Mouse (Mus musculus): Measurements from ENCODE around the gene Btf3.

Gene Btf3

DNA sequence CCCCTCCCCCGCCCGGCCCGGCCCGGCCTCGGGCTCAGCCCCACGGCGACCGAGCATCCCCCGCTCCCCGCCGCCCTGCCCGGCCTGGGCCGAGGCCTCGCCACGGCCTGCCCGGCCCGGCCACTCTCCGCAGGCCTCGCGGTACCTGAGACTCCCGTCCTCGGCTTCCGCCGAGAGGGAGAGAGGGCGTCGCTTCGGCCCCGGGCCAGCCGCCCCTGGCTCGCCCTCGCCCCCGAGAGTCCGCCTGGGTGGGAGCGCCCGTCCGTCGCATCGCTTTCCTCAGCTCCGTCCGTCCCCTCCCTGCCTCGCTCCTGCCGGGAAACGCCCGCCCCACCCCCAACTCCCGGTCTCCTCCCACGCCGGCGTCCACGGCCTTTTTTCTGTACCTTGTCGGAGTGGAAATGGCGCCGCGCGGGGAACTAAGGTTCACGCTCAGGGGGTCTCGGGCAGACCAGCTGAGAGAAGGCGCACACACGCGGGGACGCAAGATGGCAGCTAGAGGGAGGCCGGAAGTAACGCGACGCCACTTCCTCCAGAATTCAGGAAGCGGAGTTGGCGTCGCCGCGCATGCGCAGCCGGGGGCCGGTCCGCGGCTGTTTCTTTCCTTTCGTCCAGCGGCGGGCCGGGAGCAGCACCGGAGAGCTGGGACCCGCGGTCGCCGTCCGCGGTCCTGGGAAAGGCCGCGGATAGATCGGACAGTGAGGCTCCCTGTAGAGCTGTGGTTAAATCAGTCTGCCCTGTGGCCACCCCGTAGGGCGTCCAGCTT is at the start of gene Btf3:
Btf3 (minus strand) TSS at position 527 of the 766 bp plus-strand sequence.
- DNase-seq (ENCODE audit: low spot score in 2 of 2): peak; percentile 86 to 90

- no peak for DNase-seq (ENCODE audit: low spot score in 2 of 2)
These were observed 49.1 kb upstream of the Btf3 start for GRCm38 (mm10) chr13:98365766-98366421.

- DNase-seq (ENCODE audit: low spot score in 2 of 2): no peak
These were observed 48.3 kb upstream of the Btf3 start for GRCm38 (mm10) chr13:98365081-98365480.

DNA sequence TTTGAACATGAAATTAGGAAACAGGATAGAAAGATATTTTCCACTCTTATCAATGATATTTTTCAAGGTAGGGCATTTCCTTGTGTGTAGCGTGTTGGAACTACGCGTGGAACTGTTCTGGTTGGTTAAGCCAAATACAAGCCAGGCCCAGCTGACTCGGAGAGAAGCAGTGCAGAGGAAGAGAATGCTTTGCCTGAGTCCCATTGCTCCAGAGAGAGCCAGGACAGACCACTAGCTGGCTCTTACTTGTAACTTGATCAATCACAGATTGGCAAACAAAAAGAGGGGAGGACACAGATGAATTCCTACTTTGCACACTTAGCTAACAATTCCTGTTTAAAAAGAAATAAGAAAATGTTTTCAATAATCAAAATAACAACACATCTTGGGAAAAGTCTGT is 46.2 kb upstream of the Btf3 start:
- no peak for DNase-seq (ENCODE audit: low spot score in 2 of 2)

DNA sequence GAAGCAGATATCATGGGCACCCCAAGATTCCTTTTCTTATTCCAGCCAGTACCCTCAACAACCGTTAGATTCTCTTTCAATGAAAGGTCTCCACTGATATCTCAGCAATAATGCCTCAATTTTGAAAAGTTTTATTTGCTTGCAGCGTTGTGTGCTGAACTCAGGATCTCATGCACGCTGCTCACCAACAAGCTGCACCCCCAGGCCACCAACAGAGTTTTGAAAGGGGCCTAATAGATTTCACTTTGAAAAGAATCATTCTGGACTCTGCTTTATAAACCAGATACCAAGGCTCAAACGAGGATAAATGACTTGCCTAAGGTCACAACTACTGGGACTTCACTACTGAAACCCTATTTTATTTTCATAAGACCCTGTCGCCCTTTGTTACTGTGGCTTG is 44.4 kb upstream of the Btf3 start:
- no peak for DNase-seq (ENCODE audit: low spot score in 2 of 2)

GRCm38 (mm10) chr13:98360391-98360790 is 43.6 kb upstream of the Btf3 start:
- DNase-seq (ENCODE audit: low spot score in 2 of 2): no peak

GRCm38 (mm10) chr13:98359337-98359736 is 42.5 kb upstream of the Btf3 start:
- DNase-seq (ENCODE audit: low spot score in 2 of 2): no peak

DNA sequence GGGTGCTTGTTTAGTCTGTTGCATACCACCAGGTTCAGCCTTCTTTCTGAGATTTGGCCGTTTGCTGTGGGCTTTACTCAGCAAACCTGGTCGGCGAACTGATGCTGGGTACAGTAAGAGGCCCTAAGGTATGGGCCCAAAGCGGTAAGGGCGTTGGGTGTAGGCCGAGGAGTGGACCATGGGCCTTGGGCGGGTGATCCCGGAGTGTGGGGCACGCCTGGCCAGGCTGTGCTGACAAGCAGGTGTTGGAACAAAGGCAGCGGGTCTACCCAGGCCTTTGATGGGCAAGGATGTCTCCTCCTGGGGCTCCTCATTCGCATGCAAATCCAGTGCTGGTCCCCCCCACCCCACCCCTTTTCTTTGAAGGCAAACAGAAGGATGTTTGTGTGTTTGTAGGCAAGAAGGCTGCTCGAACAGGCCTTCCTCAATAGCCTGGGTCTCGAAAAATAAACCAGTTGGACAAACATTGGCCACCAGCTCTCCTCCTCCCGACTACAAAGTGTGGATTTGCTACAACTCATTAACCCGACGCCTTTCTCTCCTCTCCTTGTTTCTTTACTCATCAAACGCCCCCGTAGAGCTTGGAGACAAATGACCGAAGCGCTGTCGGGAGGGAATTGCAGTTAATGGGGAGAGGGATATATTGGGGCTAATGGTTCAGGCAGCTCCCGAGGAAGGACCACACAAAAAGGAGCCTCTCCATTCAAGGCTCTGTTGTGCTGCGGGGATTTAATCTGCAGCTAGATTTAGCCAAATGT is 41.8 kb upstream of the Btf3 start:
- DNase-seq (ENCODE audit: low spot score in 2 of 2): no peak

DNA sequence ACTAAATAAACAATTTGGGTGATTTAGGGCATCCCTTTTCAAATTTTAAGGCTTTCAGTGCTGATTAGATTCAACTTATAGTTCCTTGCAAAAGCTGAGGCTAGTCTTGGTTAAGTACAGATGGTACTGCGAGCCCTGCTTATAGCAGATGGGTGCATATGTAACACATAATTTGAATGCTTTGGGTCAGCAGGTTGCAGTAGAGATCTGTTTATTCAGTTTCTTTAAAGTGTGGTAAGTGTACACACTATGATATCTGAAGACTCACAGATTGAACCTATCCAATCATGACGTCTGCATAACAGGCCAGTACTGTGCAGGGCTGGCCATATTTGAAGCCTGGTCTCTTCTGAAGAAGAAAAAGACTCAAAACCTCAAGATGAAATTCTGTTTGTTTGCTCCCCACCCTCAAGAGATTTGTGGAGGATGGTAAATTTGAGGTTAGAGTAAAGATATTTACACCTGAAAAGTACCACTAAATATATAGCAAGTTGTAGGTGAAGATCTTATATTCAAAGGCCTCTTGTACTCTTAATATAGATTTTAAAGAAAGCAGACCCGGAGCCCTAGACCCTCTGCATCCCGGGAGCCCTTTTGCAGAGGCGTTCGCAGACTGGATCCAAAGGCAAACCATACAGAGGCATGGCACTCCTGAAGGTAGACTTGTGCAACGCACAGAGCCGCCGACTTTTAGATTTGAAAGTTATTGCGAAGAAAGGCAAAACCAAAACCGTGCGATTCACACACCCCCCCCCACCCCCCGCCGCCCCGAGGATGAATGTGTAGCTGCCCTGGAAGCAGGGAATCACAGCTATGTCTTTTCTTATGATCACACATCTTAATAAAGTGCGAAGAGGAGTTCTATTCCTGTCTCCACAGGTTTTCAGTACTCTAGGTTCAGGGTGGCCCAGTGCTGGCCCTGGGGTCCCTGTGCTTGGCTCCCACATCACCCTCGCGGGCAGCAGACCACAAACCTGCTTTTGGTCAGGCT is 40.9 kb upstream of the Btf3 start:
- no peak for DNase-seq (ENCODE audit: low spot score in 2 of 2)

DNA sequence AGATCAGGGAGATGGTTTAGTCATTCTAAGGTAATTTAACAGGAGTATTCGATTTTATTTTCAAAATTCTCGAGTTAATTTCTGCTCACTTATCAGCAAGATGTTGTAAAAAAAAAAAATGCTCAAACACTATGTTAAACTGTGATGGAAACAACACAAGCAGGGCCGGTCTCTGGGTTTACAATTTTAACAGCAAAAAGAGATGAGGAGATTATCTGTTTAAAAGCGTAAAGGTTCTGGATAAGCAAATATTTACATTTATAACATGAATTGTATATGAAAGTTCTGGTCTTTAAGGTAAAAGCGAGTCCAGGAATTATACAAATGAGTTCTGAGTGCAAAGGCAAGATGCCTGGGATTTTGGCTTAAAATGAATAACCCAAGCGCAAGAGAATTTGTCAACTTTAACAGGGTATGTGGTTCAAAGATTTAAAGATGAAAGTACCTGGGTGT is 40.2 kb upstream of the Btf3 start:
- no peak for DNase-seq (ENCODE audit: low spot score in 2 of 2)

GRCm38 (mm10) chr13:98356176-98356972 is 39.6 kb upstream of the Btf3 start:
- DNase-seq (ENCODE audit: low spot score in 2 of 2): no peak

DNA sequence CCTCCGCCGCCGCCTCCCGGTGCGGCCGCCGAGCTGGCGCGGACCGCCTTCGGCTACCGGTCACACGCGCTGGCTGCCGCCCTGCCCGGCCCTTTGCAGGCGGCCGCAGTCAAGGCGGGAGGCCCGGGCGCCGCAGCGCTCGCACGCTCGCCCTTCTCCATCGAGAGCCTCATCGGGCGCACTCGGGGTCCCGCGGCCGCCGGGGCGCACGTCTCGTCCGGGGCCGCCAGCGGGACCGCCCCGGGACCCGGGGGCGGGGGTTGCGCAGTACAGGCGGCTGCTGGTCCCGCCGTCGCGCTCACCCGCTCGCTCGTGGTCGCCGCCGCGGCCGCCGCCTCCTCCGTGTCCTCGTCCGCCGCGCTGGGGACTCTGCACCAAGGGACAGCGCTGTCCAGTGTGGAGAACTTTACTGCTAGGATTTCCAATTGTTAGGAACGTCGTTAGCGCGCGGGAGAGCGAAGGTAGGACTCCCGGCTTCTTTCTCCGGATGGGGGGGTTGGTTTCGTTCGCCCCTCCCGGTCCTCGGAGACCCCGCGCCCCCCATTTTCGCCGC is 38.8 kb upstream of the Btf3 start:
- no peak for DNase-seq (ENCODE audit: low spot score in 2 of 2)

DNA sequence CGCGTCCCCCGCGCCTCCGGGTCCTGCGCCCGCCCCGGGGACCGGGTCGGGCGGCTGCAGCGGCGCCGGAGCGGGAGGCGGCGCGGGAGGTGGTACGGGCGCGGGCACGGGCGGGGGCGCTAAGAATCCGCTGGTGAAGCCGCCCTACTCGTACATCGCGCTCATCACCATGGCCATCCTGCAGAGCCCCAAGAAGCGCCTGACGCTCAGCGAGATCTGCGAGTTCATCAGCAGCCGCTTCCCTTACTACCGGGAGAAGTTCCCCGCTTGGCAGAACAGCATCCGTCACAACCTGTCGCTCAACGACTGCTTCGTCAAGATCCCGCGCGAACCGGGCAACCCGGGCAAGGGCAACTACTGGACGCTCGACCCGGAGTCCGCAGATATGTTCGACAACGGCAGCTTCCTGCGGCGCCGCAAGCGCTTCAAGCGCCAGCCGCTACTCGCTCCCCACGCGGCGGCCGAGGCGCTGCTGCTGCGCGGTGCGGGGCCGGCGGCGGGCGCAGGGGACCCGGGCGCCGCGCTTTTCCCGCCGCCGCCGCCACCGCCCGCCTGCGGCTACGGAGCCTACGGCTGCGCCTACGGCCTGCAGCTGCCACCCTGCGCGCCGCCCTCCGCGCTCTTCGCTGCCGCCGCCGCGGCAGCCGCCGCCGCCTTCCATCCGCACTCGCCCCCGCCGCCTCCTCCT is 38.2 kb upstream of the Btf3 start:
- DNase-seq (ENCODE audit: low spot score in 2 of 2): no peak

GRCm38 (mm10) chr13:98354090-98354801 is 37.4 kb upstream of the Btf3 start, which contains the start of gene Foxd1:
TSS of gene Foxd1 (plus strand) at chr13:98354242.
- no peak for DNase-seq (ENCODE audit: low spot score in 2 of 2)

- no peak for DNase-seq (ENCODE audit: low spot score in 2 of 2)
These were observed 36.9 kb upstream of the Btf3 start for GRCm38 (mm10) chr13:98353709-98354089.

DNA sequence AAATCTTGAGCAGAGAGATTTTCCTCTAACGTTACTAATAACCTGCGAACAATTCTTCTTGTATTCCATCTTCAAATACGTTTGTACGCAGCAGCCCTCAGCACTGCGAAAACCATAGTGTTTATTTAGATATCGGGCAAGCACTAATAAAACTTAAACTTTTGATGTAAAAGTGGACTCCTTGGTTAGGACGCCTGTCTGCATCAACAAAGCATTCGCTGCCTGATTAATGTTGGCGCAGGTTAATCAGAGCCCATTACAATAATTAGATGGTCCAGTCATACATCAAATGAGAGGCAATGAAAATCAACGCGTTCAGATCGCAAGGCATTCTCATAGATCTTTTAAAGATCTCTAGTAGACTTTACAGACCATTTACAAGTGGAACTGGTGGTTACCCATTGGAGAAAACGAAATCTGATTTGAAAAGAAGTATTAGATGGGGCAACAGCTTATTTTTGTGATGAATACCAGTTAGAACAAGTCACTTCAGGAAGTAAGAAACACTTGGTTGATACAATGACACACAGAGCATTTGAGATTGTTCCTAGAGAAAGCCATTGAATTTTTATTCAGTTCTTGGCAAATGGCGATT is 35.7 kb upstream of the Btf3 start:
- DNase-seq (ENCODE audit: low spot score in 2 of 2): no peak

DNA sequence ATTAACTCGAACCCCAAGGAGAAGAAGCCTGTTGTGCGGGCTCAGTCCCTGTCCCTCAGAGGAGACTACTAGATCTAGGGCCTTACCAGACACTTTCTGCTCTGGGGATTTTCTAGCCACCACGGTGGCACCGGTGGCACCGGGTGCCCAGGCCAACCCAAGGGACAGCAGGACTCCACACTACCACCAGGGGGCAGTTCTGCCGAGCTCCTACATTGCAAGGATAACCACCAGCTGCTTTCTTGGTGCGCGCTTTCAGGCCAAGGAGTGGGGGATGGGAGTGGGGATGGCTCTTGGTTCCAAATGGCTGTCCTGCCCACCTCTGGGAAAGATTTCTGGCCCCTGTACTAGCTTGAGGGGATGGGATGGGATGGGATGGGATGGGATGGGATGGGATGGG is 34.7 kb upstream of the Btf3 start:
- no peak for DNase-seq (ENCODE audit: low spot score in 2 of 2)

DNA sequence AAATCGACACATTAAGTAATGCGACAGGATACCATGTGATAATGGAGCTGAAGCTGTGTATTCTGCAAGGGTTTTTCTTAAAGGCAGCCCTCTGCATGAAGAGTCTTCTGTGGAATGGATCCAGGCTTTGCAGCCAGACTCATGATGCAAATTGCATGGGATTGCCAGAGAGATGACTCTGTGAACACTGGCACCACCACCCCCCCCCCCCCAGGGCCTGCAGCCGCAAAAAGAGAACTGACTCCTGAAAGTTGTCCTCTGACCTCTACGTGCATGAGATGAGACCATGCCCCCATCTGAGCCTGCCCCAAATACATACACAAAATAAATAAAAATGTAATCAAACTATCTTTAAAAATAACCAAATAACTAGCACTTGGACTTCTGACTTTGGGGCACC is 32.7 kb upstream of the Btf3 start:
- no peak for DNase-seq (ENCODE audit: low spot score in 2 of 2)

DNA sequence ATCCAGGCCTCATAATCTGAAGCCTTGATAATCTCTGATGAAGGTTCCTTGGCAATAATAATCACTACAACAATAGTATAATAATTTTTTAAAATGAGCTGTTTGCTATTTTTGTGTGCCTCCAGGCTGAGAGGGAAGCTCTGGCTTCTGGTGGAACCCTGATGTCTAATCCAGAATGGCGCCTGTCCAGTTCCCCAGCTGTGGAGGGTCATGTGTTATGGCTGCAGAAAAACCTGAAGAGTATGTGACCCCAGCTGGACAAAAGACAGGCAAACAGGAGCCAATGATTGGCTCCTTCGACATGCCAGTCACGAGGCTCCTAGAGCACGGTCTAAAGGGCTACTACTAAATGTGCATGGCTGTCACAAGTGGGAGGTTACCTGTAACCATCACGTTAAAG is 23.7 kb upstream of the Btf3 start:
- no peak for DNase-seq (ENCODE audit: low spot score in 2 of 2)

Data from frontal cortex, postnatal 14 days (tissue).